Mouse (Mus musculus): ENCODE measurements at regions not wholly inside any gene's neighbourhood (a gene's known extent, or its start where the extent isn't known, plus 50 kb on each side); places are given as distances from the start of the nearest gene placed in this dataset.

- peak; percentile 76 for DNase-seq (ENCODE audit: low spot score)
Observed at GRCm38 (mm10) chr11:24689807-24690333, 612.0 kb downstream of the Bcl11a start.

- DNase-seq (ENCODE audit: low spot score) = no peak
Observed at GRCm38 (mm10) chr11:24693926-24694325, 616.1 kb downstream of the Bcl11a start.

GRCm38 (mm10) chr11:24695010-24695720 is 617.3 kb downstream of the Bcl11a start:
- DNase-seq (ENCODE audit: low spot score) = no peak

GRCm38 (mm10) chr11:24696561-24696960 is 618.7 kb downstream of the Bcl11a start:
- no peak for DNase-seq (ENCODE audit: low spot score)

- DNase-seq (ENCODE audit: low spot score) = no peak
Observed at GRCm38 (mm10) chr11:24708790-24709189, 630.9 kb downstream of the Bcl11a start.

GRCm38 (mm10) chr11:24716539-24717287 is 638.9 kb downstream of the Bcl11a start:
- DNase-seq (ENCODE audit: low spot score) = no peak

GRCm38 (mm10) chr11:24724259-24724937 is 646.5 kb downstream of the Bcl11a start:
- DNase-seq (ENCODE audit: low spot score) = no peak

GRCm38 (mm10) chr11:24726331-24726730 is 648.5 kb downstream of the Bcl11a start:
- DNase-seq (ENCODE audit: low spot score) = no peak

- no peak for DNase-seq (ENCODE audit: low spot score)
Observed at GRCm38 (mm10) chr11:24727404-24727803, 649.5 kb downstream of the Bcl11a start.

- DNase-seq (ENCODE audit: low spot score) = no peak
Observed at GRCm38 (mm10) chr11:24731431-24731830, 653.6 kb downstream of the Bcl11a start.

- peak; percentile 43 for DNase-seq (ENCODE audit: low spot score)
Observed at GRCm38 (mm10) chr11:24739710-24740255, 661.9 kb downstream of the Bcl11a start.

- no peak for DNase-seq (ENCODE audit: low spot score)
Observed at GRCm38 (mm10) chr11:24740466-24740865, 662.6 kb downstream of the Bcl11a start.

GRCm38 (mm10) chr11:24742561-24742960 is 664.7 kb downstream of the Bcl11a start:
- no peak for DNase-seq (ENCODE audit: low spot score)

GRCm38 (mm10) chr11:24743439-24743838 is 665.6 kb downstream of the Bcl11a start:
- DNase-seq (ENCODE audit: low spot score) = no peak

GRCm38 (mm10) chr11:24745841-24746240 is 668.0 kb downstream of the Bcl11a start:
- DNase-seq (ENCODE audit: low spot score) = no peak

GRCm38 (mm10) chr11:24750144-24750779 is 672.4 kb downstream of the Bcl11a start:
- no peak for DNase-seq (ENCODE audit: low spot score)

GRCm38 (mm10) chr11:24758130-24758529 is 680.3 kb downstream of the Bcl11a start:
- DNase-seq (ENCODE audit: low spot score) = no peak

GRCm38 (mm10) chr11:24783470-24783869 is 705.6 kb downstream of the Bcl11a start:
- DNase-seq (ENCODE audit: low spot score) = no peak

- DNase-seq (ENCODE audit: low spot score) = no peak
Observed at GRCm38 (mm10) chr11:24789120-24789519, 711.3 kb downstream of the Bcl11a start.

GRCm38 (mm10) chr11:24795510-24796211 is 717.8 kb downstream of the Bcl11a start:
- DNase-seq (ENCODE audit: low spot score) = no peak

GRCm38 (mm10) chr11:24804623-24805023 is 726.8 kb downstream of the Bcl11a start:
- DNase-seq (ENCODE audit: low spot score) = no peak
